Mouse (Mus musculus): ENCODE results near the gene Poldip2. TPM values are rescaled to one million over a fixed set of nuclear protein-coding genes. Genes with fewer than 3 reads are reported as not detected.

Gene Poldip2
- total and polyA plus RNA-seq, 3 experiments = 102 to 144 (median 103) TPM

GRCm38 (mm10) chr11:78535376-78536079, 23.5 kb downstream of the Poldip2 start:
- Histone ChIP-seq H3K27ac (ENCODE audit: insufficient read depth, low read depth) (peak overlapping the region; percentile 72), H3K9me3 (replicated peaks; ENCODE audit: low read length) (no peaks in the 10 kb centered on the region), H3K9ac (ENCODE audit: insufficient read depth, low read depth) (peak overlapping the region; percentile 64), H3K79me2 (replicated peaks; ENCODE audit: control insufficient read depth, extremely low read depth, insufficient read depth, poor library complexity, severe bottlenecking) (peaks cover 75% of the 10 kb centered on the region), H3K27me3 (replicated peaks) (no peaks in the 10 kb centered on the region), H3K4me1 (ENCODE audit: control insufficient read depth in 1 of 2, insufficient read depth in 2 of 2) (peaks cover 14 to 42% of the 10 kb centered on the region in 2 experiments), H3K4me2 (ENCODE audit: insufficient read depth, low read depth, poor library complexity, severe bottlenecking) (peak overlapping the region; percentile 96), H3K36me3 (replicated peaks in 1 of 2; ENCODE audit: control insufficient read depth in 1 of 2, insufficient read depth in 1 of 2, low read length in 1 of 2) (peaks cover 23 to 51% of the 10 kb centered on the region in 2 experiments), H3K4me3 (replicated peaks in 1 of 3; ENCODE audit: low read depth in 2 of 3, low read length in 2 of 3, poor library complexity in 1 of 3) (peak overlapping the region; percentile 70 to 79 (median 72))
- DNase-seq (ENCODE audit: extremely low read depth) = peak; percentile 88
- in situ Hi-C loops (cut with MboI; ENCODE audit: low pct_ligation_motif_present, low pct_unique_long_range_greater_than_20kb, low sequenced_read_pairs) = no loop called here
- dilution Hi-C loops (cut with MboI; ENCODE audit: extremely low pct_ligation_motif_present, extremely low pct_unique_long_range_greater_than_20kb, low sequenced_read_pairs) = no loop called here
- no peak for TF ChIP-seq PAX5 (IDR thresholded peaks at IDR 0.05; ENCODE audit: low read length)
- TF ChIP-seq ELF1 (IDR thresholded peaks at IDR 0.05; ENCODE audit: low read depth, low read length) = 0 out of 2 replicates have a peak, but pooled peaks have one; percentile 24
- TF ChIP-seq MYC (IDR thresholded peaks at IDR 0.05; ENCODE audit: low read depth, low read length) = peak; percentile 76
- peak; percentile 51; the same call in 1 of the 2 replicates for TF ChIP-seq E2F4 (IDR thresholded peaks at IDR 0.05; ENCODE audit: insufficient replicate concordance, low read depth, low read length)
- peak; percentile 70 for TF ChIP-seq JUN (IDR thresholded peaks at IDR 0.05; ENCODE audit: insufficient read depth, low read depth, low read length)
- 0 out of 2 replicates have a peak, but pooled peaks have one; percentile 2 for TF ChIP-seq SMC3 (IDR thresholded peaks at IDR 0.05; ENCODE audit: low read depth, low read length)
- peak; percentile 93 for TF ChIP-seq MXI1 (IDR thresholded peaks at IDR 0.05; ENCODE audit: low read depth, low read length)
- TF ChIP-seq UBTF (IDR thresholded peaks at IDR 0.05; ENCODE audit: low read depth, low read length) = no peak
- no peak for TF ChIP-seq NELFE (IDR thresholded peaks at IDR 0.05; ENCODE audit: low read depth, low read length)
- TF ChIP-seq MAX (IDR thresholded peaks at IDR 0.05; ENCODE audit: low read length) = peak; percentile 62
- TF ChIP-seq NRF1 (IDR thresholded peaks at IDR 0.05; ENCODE audit: low read depth, low read length) = no peak
- no peak for TF ChIP-seq TCF12 (IDR thresholded peaks at IDR 0.05; ENCODE audit: low read depth, low read length)
- peak; percentile 45; the same call in 1 of the 2 replicates for TF ChIP-seq BHLHE40 (IDR thresholded peaks at IDR 0.05; ENCODE audit: low read depth, low read length)
- TF ChIP-seq SIN3A (IDR thresholded peaks at IDR 0.05; ENCODE audit: low read length) = no peak; the same call in 1 of the 2 replicates
- no peak; the same call in 1 of the 2 replicates for TF ChIP-seq ETS1 (conservative IDR thresholded peaks at IDR 0.05; ENCODE audit: low read depth, low read length)
- TF ChIP-seq CHD1 (IDR thresholded peaks at IDR 0.05; ENCODE audit: low read depth, low read length) = no peak
- TF ChIP-seq CHD2 (IDR thresholded peaks at IDR 0.05; ENCODE audit: low read length) = no peak
- TF ChIP-seq RAD21 (IDR thresholded peaks at IDR 0.05; ENCODE audit: low read depth, low read length) = no peak
- no peak for TF ChIP-seq KAT2A (IDR thresholded peaks at IDR 0.05; ENCODE audit: insufficient replicate concordance, low read length)
- peak; percentile 69 for TF ChIP-seq JUND (conservative IDR thresholded peaks at IDR 0.05; ENCODE audit: low read depth, low read length)
- peak; percentile 42; the same call in 1 of the 2 replicates for TF ChIP-seq EP300 (IDR thresholded peaks at IDR 0.05; ENCODE audit: low read length)
- TF ChIP-seq GABPA (IDR thresholded peaks at IDR 0.05; ENCODE audit: insufficient replicate concordance, low read depth, low read length) = no peak
- TF ChIP-seq TBP (conservative IDR thresholded peaks at IDR 0.05; ENCODE audit: low read depth, low read length) = 0 out of 2 replicates have a peak, but pooled peaks have one; percentile 5
